Mouse (Mus musculus) kidney, postnatal 36 days (tissue): ENCODE measurements around the gene Sytl4.

ENCODE experiments used
- DNase-seq, 2 experiments: peaks; one replicate each; pipeline ENCODE4 v3.0.0; 2021 to 2022; ENCODE audit warnings: mixed read lengths in 2 of 2

The Sytl4 gene

GRCm38 (mm10) chrX:133981231-133982002 lies at the start of gene Sytl4:
Gene Sytl4, minus strand, starts transcription at chrX:133981812.
- DNase-seq: peak; percentile 42 to 64

GRCm38 (mm10) chrX:134020664-134021063 lies 39.1 kb upstream of the Sytl4 start:
- DNase-seq: no peak

GRCm38 (mm10) chrX:134019005-134019404 lies 37.4 kb upstream of the Sytl4 start:
- DNase-seq: peak; percentile 59 to 78

GRCm38 (mm10) chrX:133995866-133996265 lies 14.3 kb upstream of the Sytl4 start:
- no peak for DNase-seq

- no peak for DNase-seq
Measured at GRCm38 (mm10) chrX:133964615-133965014, 17.0 kb downstream of the Sytl4 start.

GRCm38 (mm10) chrX:133960617-133961016 lies 21.0 kb downstream of the Sytl4 start:
- no peak for DNase-seq

GRCm38 (mm10) chrX:133954661-133955060 lies 27.0 kb downstream of the Sytl4 start:
- no peak for DNase-seq

GRCm38 (mm10) chrX:133947427-133947826 lies 34.2 kb downstream of the Sytl4 start:
- peak; percentile 56 to 69 for DNase-seq

- no peak for DNase-seq
Measured at GRCm38 (mm10) chrX:133939561-133939960, 42.1 kb downstream of the Sytl4 start.

- no peak for DNase-seq
Measured at GRCm38 (mm10) chrX:133936605-133937225, 44.9 kb downstream of the Sytl4 start.

GRCm38 (mm10) chrX:133931302-133932013 lies 50.2 kb downstream of the Sytl4 start:
- DNase-seq: peak; percentile 42 to 54

- DNase-seq: no peak
Measured at GRCm38 (mm10) chrX:133926760-133927159, 54.9 kb downstream of the Sytl4 start.

GRCm38 (mm10) chrX:133921187-133921586 lies 60.4 kb downstream of the Sytl4 start:
- no peak for DNase-seq

GRCm38 (mm10) chrX:133914219-133914618 lies 67.4 kb downstream of the Sytl4 start:
- peak in 1 of 2 experiments; percentile 8 for DNase-seq

GRCm38 (mm10) chrX:133913006-133913405 lies 68.6 kb downstream of the Sytl4 start:
- DNase-seq: no peak

GRCm38 (mm10) chrX:133911397-133912103 lies 70.1 kb downstream of the Sytl4 start:
- DNase-seq: peak; percentile 11 to 26

GRCm38 (mm10) chrX:133908261-133908660 lies 73.4 kb downstream of the Sytl4 start, which contains the start of gene Srpx2:
Gene Srpx2, plus strand, starts transcription at chrX:133908426.
- DNase-seq: peak in 1 of 2 experiments; percentile 2

- peak; percentile 82 to 88 for DNase-seq
Measured at GRCm38 (mm10) chrX:133898014-133898542, 83.5 kb downstream of the Sytl4 start, which contains the start of gene Tspan6. Gene Tspan6, minus strand, starts transcription at chrX:133898429.

- no peak for DNase-seq
Measured at GRCm38 (mm10) chrX:133888111-133888510, 93.5 kb downstream of the Sytl4 start.

- no peak for DNase-seq
Measured at GRCm38 (mm10) chrX:133887308-133887707, 94.3 kb downstream of the Sytl4 start.
